Mouse (Mus musculus) limb, embryonic 14.5 days (tissue): ENCODE results near the gene Gm29427. TPM values are rescaled to one million over a fixed set of nuclear protein-coding genes. Genes with fewer than 3 reads are reported as not detected.

ENCODE experiments used
- ATAC-seq: fragments of 200-750 bp; cut with Nextera tagmentation; 2 replicates; pipeline ENCODE4 v1.8.0; 2017; ENCODE audit warnings: low read depth, moderate number of reproducible peaks, moderate TSS enrichment; ENCODE audit not compliant: low FRiP score
- DNase-seq: peaks from one replicate; pipeline ENCODE4 v3.0.0-alpha.2; 2015; ENCODE audit warnings: low spot score
- H3K27ac ChIP-seq: fragments of 300-500 bp; sonication (generic); replicated peaks from 2 replicates; pipeline ENCODE4 v1.5.1; 2014; ENCODE audit warnings: low read depth, mild to moderate bottlenecking, low read length, moderate library complexity, mixed read lengths
- H3K27me3 ChIP-seq: fragments of 300-500 bp; sonication (generic); 2 replicates; pipeline ENCODE4 v1.6.1; 2014; ENCODE audit warnings: low read length, mixed read lengths; ENCODE audit not compliant: control insufficient read depth, insufficient read depth
- H3K36me3 ChIP-seq: fragments of 300-500 bp; sonication (generic); 2 replicates; pipeline ENCODE4 v1.6.1; 2014; ENCODE audit warnings: mild to moderate bottlenecking, low read length, moderate library complexity, mixed read lengths; ENCODE audit not compliant: control insufficient read depth, insufficient read depth
- H3K4me1 ChIP-seq: fragments of 300-500 bp; sonication (generic); 2 replicates; pipeline ENCODE4 v1.6.1; 2014; ENCODE audit warnings: antibody characterized with exemption, low read length, mixed read lengths; ENCODE audit not compliant: control insufficient read depth, insufficient read depth
- H3K4me2 ChIP-seq: fragments of 300-500 bp; sonication (generic); replicated peaks from 2 replicates; pipeline ENCODE4 v1.6.1; 2014; ENCODE audit warnings: low read depth, mild to moderate bottlenecking, low read length, moderate library complexity; ENCODE audit not compliant: severe bottlenecking
- H3K4me3 ChIP-seq: fragments of 300-500 bp; sonication (generic); replicated peaks from 2 replicates; pipeline ENCODE4 v1.5.1; 2014; ENCODE audit warnings: low read length
- H3K9ac ChIP-seq: fragments of 300-500 bp; sonication (generic); 2 replicates; pipeline ENCODE4 v1.6.1; 2014; ENCODE audit warnings: mild to moderate bottlenecking, low read depth, low read length, moderate library complexity; ENCODE audit not compliant: severe bottlenecking
- H3K9me3 ChIP-seq: fragments of 300-500 bp; sonication (generic); 2 replicates; pipeline ENCODE4 v1.6.1; 2016; ENCODE audit warnings: low read length; ENCODE audit not compliant: control insufficient read depth
- POLR2A ChIP-seq: fragments of 200-500 bp; IDR thresholded peaks from 2 replicates; pipeline ENCODE4 v1.8.0; 2012; ENCODE audit warnings: inconsistent platforms, mild to moderate bottlenecking, moderate library complexity, borderline replicate concordance; ENCODE audit not compliant: insufficient read depth, insufficient read length; ENCODE audit errors: extremely low read depth
- WGBS: fragments of 180-500 bp; shearing (Covaris S2); extraction: QIAGEN DNeasy Blood & Tissue Kit; methylation state at CpG from one replicate; pipeline ENCODE4 v1.1.7; 2014; 5-methylcytosine and 5-hydroxymethylcytosine counted together
- polyA plus RNA-seq, 2 experiments: library from polyadenylated mRNA; depleted of rRNA in 1 of 2; stranded (reverse) in 1 of 2; unstranded in 1 of 2; fragments of >200 nt; fragmentation: Nextera tagmentation in 1 of 2; extraction: Ambion mirVana in 1 of 2; gene quantifications; 2 replicates each; pipeline versions ENCODE4 v1.2.1 to v1.2.3; 2012 to 2014

The Gm29427 gene
- polyA plus RNA-seq, 2 experiments: not detected

DNA sequence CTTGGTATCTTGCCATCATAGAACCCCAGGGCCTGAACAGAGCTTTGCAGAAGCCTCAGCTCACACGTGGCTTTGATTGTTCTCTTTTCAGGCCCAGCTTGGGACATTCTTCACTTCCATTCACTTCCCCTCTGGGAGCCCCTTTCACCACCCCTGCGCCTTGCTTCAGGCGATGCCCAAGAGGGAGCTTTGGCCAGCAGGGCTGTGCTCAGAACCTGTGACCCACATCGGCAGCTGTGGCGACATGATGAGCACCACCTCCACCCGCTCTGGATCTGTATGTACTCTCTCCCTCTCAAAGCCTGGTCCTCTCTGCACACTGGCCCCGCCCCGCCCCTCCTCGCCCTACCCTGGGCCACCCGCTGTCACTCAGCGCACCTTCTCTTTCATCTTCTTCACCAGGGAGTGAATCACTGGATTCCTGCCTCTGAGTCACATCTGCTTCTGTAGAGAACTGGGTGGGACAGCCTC is 21.8 kb upstream of the Gm29427 start:
- TF ChIP-seq POLR2A: no peak
- WGBS: 32% methylated on average over 11 of the region's 11 CpGs
- H3K36me3 ChIP-seq: no peaks in the 10 kb centered on the region
- DNase-seq (no peak), ATAC-seq (no peak)
- no peak overlapping the region for H3K9ac ChIP-seq
- no peaks in the 10 kb centered on the region for H3K9me3 ChIP-seq
- H3K4me1 ChIP-seq: no peaks in the 10 kb centered on the region
- no peak overlapping the region for H3K4me3 ChIP-seq
- no peak overlapping the region for H3K4me2 ChIP-seq
- H3K27ac ChIP-seq: no peak overlapping the region
- no peaks in the 10 kb centered on the region for H3K27me3 ChIP-seq

DNA sequence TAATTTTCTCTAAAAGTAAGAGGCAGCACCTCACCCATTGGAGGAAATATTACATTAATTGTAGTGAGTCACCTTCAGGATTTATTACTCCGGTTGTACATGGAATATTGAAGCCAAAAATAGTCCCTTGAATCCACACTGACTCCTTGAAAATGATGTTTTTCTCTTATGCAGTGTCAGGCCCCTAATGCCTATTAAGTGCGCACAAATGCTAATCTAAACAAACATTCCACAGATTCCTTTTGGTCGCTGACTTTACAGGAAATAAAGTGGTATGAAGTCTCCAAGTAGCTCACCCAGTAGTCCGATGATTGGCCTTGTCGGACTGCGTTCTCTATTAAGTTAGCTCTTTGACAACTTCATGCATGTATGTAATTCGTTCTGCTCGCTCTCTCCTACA is 19.3 kb upstream of the Gm29427 start:
- H3K4me2 ChIP-seq: no peak overlapping the region
- H3K9me3 ChIP-seq: no peaks in the 10 kb centered on the region
- H3K9ac ChIP-seq: no peak overlapping the region
- DNase-seq (no peak), ATAC-seq (no peak)
- no peak for TF ChIP-seq POLR2A
- no peaks in the 10 kb centered on the region for H3K36me3 ChIP-seq
- no peaks in the 10 kb centered on the region; the same call in 1 of the 2 replicates for H3K4me1 ChIP-seq
- H3K4me3 ChIP-seq: no peak overlapping the region
- WGBS: 69% methylated on average over 8 of the region's 8 CpGs
- H3K27me3 ChIP-seq: no peaks in the 10 kb centered on the region
- H3K27ac ChIP-seq: no peak overlapping the region

DNA sequence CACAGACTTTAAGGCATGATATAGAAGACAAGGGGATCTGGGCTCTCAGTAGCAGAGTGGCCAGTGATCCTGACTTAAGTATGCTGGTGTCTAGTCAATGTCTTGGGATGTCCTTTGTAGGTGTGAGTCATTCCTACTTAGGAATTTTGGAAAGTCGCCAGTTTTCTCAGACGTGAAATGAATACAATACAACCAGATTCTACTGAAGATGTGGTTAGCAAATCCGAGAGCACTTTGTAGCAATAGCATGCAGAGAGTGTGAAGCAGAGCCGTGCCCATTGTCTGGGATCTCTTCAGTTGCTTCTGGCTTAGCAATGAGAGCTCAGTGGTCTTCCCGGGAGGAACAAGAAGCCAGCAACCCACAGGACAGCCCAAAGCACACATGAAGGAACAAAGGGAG is 18.9 kb upstream of the Gm29427 start:
- H3K9ac ChIP-seq: no peak overlapping the region
- WGBS: 60% methylated on average over 5 of the region's 5 CpGs
- no peak overlapping the region for H3K4me2 ChIP-seq
- H3K4me1 ChIP-seq: no peaks in the 10 kb centered on the region; the same call in 1 of the 2 replicates
- H3K36me3 ChIP-seq: no peaks in the 10 kb centered on the region
- no peak for TF ChIP-seq POLR2A
- ATAC-seq: no peak
- no peaks in the 10 kb centered on the region for H3K27me3 ChIP-seq
- H3K4me3 ChIP-seq: no peak overlapping the region
- DNase-seq: no peak
- no peaks in the 10 kb centered on the region for H3K9me3 ChIP-seq
- no peak overlapping the region for H3K27ac ChIP-seq

DNA sequence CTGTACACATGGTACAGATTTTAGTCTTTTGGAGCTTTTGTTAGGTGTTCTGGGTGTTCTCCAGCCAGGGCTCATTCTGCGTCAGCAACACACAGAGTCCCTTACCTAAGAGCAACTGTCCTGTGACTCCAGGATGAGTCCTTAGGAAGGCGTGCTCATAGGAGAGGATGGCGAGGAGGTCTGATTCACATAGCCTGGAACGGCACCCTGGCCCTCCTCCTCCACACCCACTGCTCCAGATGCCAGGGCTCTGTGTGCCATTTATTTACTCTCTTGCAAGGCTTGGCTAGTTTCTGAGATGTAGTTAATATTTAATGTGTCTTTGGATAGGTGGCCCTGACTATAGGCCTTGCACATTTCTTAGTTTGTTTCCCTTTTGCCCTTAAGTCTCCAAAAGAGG is 18.1 kb upstream of the Gm29427 start:
- ATAC-seq (no peak), DNase-seq (no peak)
- no peaks in the 10 kb centered on the region; the same call in 1 of the 2 replicates for H3K4me1 ChIP-seq
- H3K36me3 ChIP-seq: no peaks in the 10 kb centered on the region
- no peak overlapping the region for H3K4me2 ChIP-seq
- H3K27ac ChIP-seq: no peak overlapping the region
- no peak overlapping the region for H3K9ac ChIP-seq
- no peak for TF ChIP-seq POLR2A
- H3K9me3 ChIP-seq: no peaks in the 10 kb centered on the region
- H3K4me3 ChIP-seq: no peak overlapping the region
- no peaks in the 10 kb centered on the region for H3K27me3 ChIP-seq
- WGBS: 89% methylated on average over 4 of the region's 4 CpGs

DNA sequence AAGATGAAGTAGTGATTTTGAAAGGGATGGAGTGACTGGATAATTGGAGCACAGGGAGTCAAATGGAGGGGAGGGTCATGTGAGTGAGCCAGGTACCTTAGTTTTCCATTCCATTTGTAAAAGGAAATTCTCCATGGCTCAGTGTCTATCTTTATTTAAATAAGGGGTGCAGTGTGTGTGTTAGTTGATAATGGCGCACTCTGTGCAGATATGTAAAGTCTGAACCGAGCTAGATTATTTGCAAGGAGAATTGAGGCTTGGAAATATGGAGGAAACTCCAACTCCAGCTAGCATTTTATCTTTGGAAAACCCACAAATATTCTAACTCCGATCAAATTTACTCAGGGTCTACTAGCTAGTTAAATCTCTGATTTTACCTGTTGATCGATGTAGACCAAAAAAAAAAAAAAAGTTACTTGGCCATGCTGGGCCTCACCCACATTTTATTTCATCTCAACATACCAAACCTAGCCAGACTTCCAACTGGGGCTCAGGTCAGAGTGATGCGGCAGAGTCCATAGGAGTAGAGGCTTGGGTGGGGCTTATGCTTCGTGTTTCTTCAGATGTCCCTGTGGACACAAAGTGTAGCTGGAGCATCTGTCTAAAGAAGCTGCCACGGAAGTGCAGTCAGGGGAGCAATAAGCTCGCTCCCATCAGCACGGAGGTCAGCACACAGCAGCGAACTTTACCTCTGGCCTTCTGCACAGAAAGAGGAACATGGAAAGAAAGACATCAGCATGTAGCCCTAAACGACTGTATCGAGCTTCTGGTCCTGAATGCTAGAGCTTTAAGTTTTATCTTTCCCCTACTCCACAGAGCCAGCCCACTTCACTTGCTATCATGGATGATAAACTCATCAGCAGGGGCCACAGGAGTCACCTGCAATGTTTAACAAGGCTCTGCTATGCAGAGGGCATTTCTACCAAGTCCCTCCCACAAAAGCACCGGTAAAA is 17.4 kb upstream of the Gm29427 start:
- Histone ChIP-seq H3K4me1 (no peaks in the 10 kb centered on the region; the same call in 1 of the 2 replicates), H3K27me3 (no peaks in the 10 kb centered on the region), H3K9ac (no peak overlapping the region), H3K4me2 (no peak overlapping the region), H3K36me3 (no peaks in the 10 kb centered on the region), H3K27ac (no peak overlapping the region), H3K9me3 (no peaks in the 10 kb centered on the region), H3K4me3 (no peak overlapping the region)
- no peak for TF ChIP-seq POLR2A
- WGBS: 86% methylated on average over 13 of the region's 13 CpGs
- no peak for DNase-seq
- no peak for ATAC-seq
